Mouse (Mus musculus): Measurements from ENCODE around the gene Scgb2b17.
"Not testable (repeated sequence)": the region's sequence is repeated elsewhere in the genome, so short reads cannot be mapped to it uniquely, and the experiment has no call there.

Scgb2b17 gene

DNA sequence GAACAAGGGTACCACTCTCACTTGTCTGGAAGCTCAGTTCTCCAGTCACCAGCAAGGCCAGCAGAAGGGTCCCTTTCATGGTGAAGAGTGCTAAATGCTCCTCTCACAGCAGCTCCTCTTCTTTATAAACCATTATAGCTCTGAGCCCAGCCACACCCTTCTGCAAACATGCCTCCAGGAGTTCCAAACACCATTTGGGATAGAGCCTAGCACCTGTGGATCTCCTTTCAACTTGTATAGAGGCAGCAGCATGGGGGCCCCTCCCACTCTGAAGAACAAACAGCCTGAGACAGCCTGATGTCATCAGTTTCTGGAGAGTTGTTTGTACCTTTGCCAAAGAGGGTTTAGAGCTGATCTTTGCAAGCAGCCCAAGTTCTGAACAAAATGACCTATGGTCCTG is at the start of gene Scgb2b17:
Scgb2b17 (minus strand) TSS at position 101 of the 400 bp plus-strand sequence.
- DNase-seq = not testable (repeated sequence)

DNA sequence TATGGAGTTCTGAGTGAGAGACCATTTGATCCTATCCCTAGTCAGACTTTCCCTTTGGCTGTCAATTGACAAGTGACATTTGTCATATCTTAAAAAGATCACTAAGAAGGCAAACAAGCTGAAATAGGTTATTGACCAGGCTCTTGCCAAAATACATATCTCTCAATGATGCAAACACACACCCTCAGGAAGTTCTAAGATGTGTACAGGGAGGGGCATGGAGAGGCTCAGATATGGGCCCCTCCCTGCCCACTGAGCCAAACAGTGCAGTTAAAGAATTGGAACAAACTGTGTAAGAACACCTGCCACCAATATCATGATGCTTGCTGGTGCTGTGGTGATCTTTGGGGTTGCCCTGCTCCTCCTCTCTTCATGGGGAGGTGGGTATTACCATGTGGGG is 6.8 kb upstream of the Scgb2b17 start, which contains the start of gene Scgb1b17:
Scgb1b17 (plus strand) TSS at position 301 of the 400 bp plus-strand sequence.
- not testable (repeated sequence) for DNase-seq
